8 mouse cellular contexts compared by ENCODE assay signal in the genomic region with DNA sequence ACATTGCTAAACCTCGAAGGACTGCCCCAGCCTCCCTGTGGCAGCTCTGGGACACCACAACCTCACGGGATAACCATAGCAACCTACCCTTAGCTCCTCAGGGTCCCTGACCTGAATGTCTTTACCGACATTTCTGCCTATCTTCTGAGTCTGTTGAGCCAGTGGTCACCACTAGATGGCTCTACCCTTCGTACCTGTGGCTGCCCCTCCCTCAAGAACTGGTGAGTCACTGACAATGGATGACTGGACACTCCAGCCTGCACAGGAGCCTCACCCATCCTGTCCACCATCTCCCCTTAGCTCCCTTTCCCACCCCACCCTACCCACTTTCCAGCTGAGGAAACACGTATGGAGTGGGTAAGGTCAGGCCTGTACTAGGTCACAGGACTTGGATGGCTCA. TPM values are rescaled to one million over a fixed set of nuclear protein-coding genes. Genes with fewer than 3 reads are reported as not detected.
DNase-seq lines count a peak whose midpoint lies in the region; ATAC-seq and TF ChIP-seq lines count a peak whose summit lies in the region.

No protein-coding gene starts in this region.

- no peaks in the 10 kb centered on the region for H3K79me2 ChIP-seq in heart, adult 2 months (replicated peaks; ENCODE audit: control insufficient read depth, insufficient read depth, low read length)

- ATAC-seq in neural tube, embryonic 11.5 days (ENCODE audit: insufficient read depth, low FRiP score, low TSS enrichment): 0 out of 2 replicates have a peak, but pooled peaks have one; percentile 14

- no peak overlapping the region for H3K4me3 ChIP-seq in heart, adult 2 months
- no peak overlapping the region for H3K4me3 ChIP-seq in neural tube, embryonic 11.5 days (ENCODE audit: low read depth, low read length)
- no peak overlapping the region for H3K4me3 ChIP-seq in heart, embryonic 10.5 days

- no peaks in the 10 kb centered on the region for H3K4me1 ChIP-seq in heart, adult 2 months (ENCODE audit: control insufficient read depth, insufficient read depth, low read length)
- H3K4me1 ChIP-seq in neural tube, embryonic 11.5 days (ENCODE audit: control insufficient read depth, insufficient read depth, low read length): no peaks in the 10 kb centered on the region
- H3K4me1 ChIP-seq in heart, embryonic 10.5 days: no peaks in the 10 kb centered on the region

- 20% methylated on average over 5 of the region's 5 CpGs for WGBS in heart, adult 2 months
- 13% methylated on average over 5 of the region's 5 CpGs for WGBS in neural tube, embryonic 11.5 days
- 16% methylated on average over 5 of the region's 5 CpGs for WGBS in heart, embryonic 10.5 days

- TF ChIP-seq CTCF in heart, adult 2 months (IDR thresholded peaks at IDR 0.05): peak; percentile 41

- no peaks in the 10 kb centered on the region for H3K9me3 ChIP-seq in neural tube, embryonic 11.5 days (ENCODE audit: control insufficient read depth, low read length)
- H3K9me3 ChIP-seq in heart, embryonic 10.5 days: no peaks in the 10 kb centered on the region

- no peak for TF ChIP-seq EP300 in heart, adult 2 months (IDR thresholded peaks at IDR 0.05; ENCODE audit: insufficient read depth, low read depth, low read length)

- intact Hi-C loops in heart, adult 2 months (cut with DNase I): no loop called here

- DNase-seq in heart, adult 2 months: no peak
- DNase-seq in heart, adult 18-20 months: no peak
- DNase-seq in neural tube, embryonic 11.5 days (ENCODE audit: low spot score): no peak
- DNase-seq in neural tube, embryonic 10.5 days (ENCODE audit: extremely low spot score, low spot score): no peak
- peak; percentile 5 for DNase-seq in adipocyte (ENCODE audit: low spot score)
- DNase-seq in retina, embryonic 14.5 days (ENCODE audit: low spot score): peak; percentile 44
- DNase-seq in right cerebral cortex, postnatal 25 days: no peak
- DNase-seq in heart, embryonic 10.5 days (ENCODE audit: low spot score): no peak

- H3K27me3 ChIP-seq in heart, adult 2 months (ENCODE audit: control insufficient read depth, insufficient read depth, low read length): no peaks in the 10 kb centered on the region; the same call in 1 of the 2 replicates
- no peaks in the 10 kb centered on the region for H3K27me3 ChIP-seq in neural tube, embryonic 11.5 days (ENCODE audit: control insufficient read depth, insufficient read depth, low read length)
- H3K27me3 ChIP-seq in heart, embryonic 10.5 days (ENCODE audit: insufficient read depth, poor library complexity, severe bottlenecking): peaks cover 92% of the 10 kb centered on the region

- H3K4me2 ChIP-seq in neural tube, embryonic 11.5 days (ENCODE audit: low read depth): no peak overlapping the region

- no peak for TF ChIP-seq POLR2A in heart, adult 2 months (IDR thresholded peaks at IDR 0.05; ENCODE audit: insufficient read depth, low read depth, low read length)

- H3K27ac ChIP-seq in heart, adult 2 months: no peak overlapping the region
- H3K27ac ChIP-seq in neural tube, embryonic 11.5 days (ENCODE audit: low read depth, low read length): no peak overlapping the region
- H3K27ac ChIP-seq in heart, embryonic 10.5 days: no peak overlapping the region

- no peak overlapping the region for H3K9ac ChIP-seq in heart, adult 2 months (ENCODE audit: low read depth, low read length)
- no peak overlapping the region for H3K9ac ChIP-seq in neural tube, embryonic 11.5 days (ENCODE audit: low read length)

- H3K36me3 ChIP-seq in heart, adult 2 months (ENCODE audit: control insufficient read depth, insufficient read depth, low read length): no peaks in the 10 kb centered on the region
- H3K36me3 ChIP-seq in neural tube, embryonic 11.5 days (ENCODE audit: control insufficient read depth, insufficient read depth, low read length): no peaks in the 10 kb centered on the region
- H3K36me3 ChIP-seq in heart, embryonic 10.5 days: no peaks in the 10 kb centered on the region

RNA-seq across cellular contexts. Expression of gene Begain, which starts 23.5 kb away (rescaled TPM):
- under 1 TPM; 0.08 to 0.23 TPM for total RNA-seq in heart, adult 2 months (2021)
- 0.41 and 0.74 TPM in 2 replicates for polyA plus RNA-seq in heart, adult 2 months (2012; rRNA removed)
- under 1 TPM; 0.17 to 0.28 TPM for total RNA-seq in heart, adult 18-20 months (2021)
- polyA plus RNA-seq in neural tube, embryonic 11.5 days (2014; fragmentation: Nextera tagmentation; extraction: Ambion mirVana): 11.3 and 14.9 TPM in 2 replicates
- polyA plus RNA-seq in heart, embryonic 10.5 days (2016; fragmentation: Nextera tagmentation; extraction: Ambion mirVana): 1.2 and 3.2 TPM in 2 replicates

Comparison
In these comparisons a context has a peak if more than half of its experiments do, and no peak if none do; other contexts are left out.
1. DNase-seq: peak in adipocyte (single experiment) and retina, embryonic 14.5 days (single experiment); none in heart, adult 2 months (0 of 2), heart, adult 18-20 months (0 of 2), neural tube, embryonic 11.5 days (single experiment), neural tube, embryonic 10.5 days (single experiment), right cerebral cortex, postnatal 25 days (single experiment) and heart, embryonic 10.5 days (single experiment).